Mouse (Mus musculus) layer of hippocampus, adult 8-10 months (tissue): Measurements from ENCODE around the gene Fgfr2. TPM values are rescaled to one million over a fixed set of nuclear protein-coding genes. Genes with fewer than 3 reads are reported as not detected.

Source experiments
- DNase-seq, 2 experiments: peaks; one replicate each; pipeline ENCODE4 v3.0.0; 2022; ENCODE audit warnings: low spot score in 2 of 2
- total RNA-seq, 4 experiments: library from RNA; stranded (reverse); gene quantifications; 2 replicates each; pipeline ENCODE4 v1.2.4; 2022

The Fgfr2 gene
- total RNA-seq, 4 experiments from 2014 or later, result 60.7 to 72.9 (median 65.8) TPM

DNA sequence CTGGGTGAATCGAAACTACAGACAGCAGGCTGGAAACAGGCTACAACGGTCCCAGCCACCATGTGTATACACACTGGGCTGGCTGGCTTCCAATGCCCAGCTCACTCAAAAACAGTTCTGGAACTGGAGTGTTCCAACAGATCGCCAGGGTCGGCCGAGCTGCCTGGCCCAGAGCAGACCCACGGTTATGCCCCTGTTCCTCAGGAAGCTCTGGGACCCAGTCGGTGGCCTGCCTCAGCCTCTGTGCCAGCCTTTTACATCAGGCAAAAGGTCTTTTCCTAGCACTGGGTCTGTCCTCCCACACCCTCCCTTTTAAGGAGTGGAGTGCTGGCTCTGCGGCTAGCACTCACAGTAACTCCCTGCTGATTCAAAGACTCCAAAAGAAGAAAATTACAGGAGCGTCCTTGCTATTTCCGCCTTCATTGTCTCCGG, 34.3 kb downstream of the Fgfr2 start:
- peak; percentile 29 to 70 for DNase-seq

GRCm38 (mm10) chr7:133088411-133088810, 34.7 kb downstream of the Fgfr2 start:
- DNase-seq, result no peak

DNA sequence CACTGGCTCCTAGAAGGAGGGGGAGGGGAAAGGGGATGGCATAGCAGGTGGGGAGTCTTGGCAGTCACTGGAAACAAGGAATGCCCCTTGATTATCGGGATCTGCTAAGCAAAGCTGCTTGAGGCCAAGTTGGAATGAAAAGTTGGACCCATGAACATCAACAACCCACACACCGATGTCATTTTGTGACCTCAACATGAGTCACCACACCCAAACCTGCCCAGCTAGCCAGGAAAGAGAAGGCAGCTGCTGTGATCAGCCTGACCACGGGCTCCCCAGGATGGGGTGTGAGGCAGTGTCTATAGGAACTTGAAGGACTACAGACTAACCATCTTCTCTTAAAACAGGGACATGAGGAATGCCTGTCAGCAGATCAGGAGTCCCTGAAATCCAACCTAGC, 37.7 kb downstream of the Fgfr2 start:
- DNase-seq, result no peak

- no peak for DNase-seq
Observed at GRCm38 (mm10) chr7:133083936-133084614, 39.1 kb downstream of the Fgfr2 start.

DNA sequence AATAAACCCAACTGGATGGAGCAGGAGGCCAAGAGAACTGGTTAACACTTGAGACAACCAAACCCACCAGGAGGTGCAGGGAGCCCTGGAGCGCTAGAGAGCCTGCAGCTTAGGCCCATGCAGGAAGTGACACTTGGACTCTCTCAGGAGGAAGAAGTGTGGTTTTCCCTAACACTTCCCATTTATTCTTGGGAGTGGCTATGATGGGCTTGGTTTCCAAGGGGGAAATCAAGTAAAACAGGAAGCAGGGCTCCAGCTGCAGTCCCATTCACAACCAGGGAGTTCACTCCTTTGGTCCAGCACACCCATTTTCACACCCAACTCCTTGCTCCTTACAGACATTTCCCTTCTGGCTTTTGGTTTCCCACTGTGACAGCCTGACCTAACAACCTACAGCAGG, 44.2 kb downstream of the Fgfr2 start:
- no peak for DNase-seq

- DNase-seq, result peak; percentile 26 to 43
Observed at GRCm38 (mm10) chr7:133074462-133075133, 48.6 kb downstream of the Fgfr2 start.

GRCm38 (mm10) chr7:133073147-133073651, 50.0 kb downstream of the Fgfr2 start:
- no peak for DNase-seq

GRCm38 (mm10) chr7:133072535-133072934, 50.6 kb downstream of the Fgfr2 start:
- no peak for DNase-seq

GRCm38 (mm10) chr7:133067321-133067841, 55.8 kb downstream of the Fgfr2 start:
- no peak for DNase-seq

GRCm38 (mm10) chr7:133066776-133067175, 56.4 kb downstream of the Fgfr2 start:
- DNase-seq, result peak; percentile 62 to 65

DNA sequence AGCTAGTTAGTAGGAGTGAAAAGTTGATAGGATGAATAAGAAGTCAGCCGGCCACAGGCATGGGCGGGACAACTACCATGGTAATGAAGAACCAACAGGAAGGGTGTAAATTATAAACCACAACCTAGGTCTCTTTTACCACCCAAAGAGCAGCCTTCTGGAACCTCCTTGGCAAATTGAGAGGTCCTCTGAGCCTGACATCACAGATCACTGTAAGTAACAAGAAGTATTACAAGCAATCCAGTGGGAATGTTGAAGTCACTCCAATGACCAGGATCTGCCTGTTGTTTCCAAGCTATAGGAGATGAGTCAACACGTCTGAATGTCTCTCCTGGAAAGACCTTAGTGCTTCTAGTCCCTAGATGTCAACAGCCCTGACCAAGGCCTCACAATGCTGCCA, 61.1 kb downstream of the Fgfr2 start:
- no peak for DNase-seq

- DNase-seq, result no peak
Observed at GRCm38 (mm10) chr7:133060170-133060569, 63.0 kb downstream of the Fgfr2 start.

DNA sequence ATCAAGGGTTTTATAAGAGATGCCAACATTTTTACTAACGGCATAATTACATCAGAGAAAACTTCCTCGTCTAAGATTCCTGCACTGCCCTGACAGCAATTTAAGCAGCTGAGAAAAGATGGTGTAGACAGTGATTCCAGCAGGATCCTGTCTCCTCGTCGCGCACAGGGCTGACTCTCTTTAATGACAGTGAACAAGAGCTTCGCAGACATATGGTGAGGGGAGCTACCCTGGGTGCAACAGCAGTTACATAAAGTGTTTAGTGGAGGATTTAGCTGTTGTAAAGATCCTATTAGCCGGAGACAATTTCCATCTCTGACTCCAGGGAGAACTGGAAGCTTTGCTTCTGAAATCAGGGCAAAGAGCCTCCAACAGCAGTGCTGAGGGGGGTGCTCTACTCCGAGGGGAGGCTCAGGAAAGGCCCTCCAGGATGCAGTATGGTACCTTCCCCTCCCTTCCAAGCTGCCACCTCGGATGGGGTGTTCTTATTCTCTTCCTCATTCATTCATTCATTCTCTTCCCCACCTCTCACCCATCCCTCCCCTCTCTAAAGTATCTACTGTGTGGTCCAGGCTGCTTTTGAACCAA, 63.5 kb downstream of the Fgfr2 start:
- DNase-seq, result peak; percentile 36 to 43

DNA sequence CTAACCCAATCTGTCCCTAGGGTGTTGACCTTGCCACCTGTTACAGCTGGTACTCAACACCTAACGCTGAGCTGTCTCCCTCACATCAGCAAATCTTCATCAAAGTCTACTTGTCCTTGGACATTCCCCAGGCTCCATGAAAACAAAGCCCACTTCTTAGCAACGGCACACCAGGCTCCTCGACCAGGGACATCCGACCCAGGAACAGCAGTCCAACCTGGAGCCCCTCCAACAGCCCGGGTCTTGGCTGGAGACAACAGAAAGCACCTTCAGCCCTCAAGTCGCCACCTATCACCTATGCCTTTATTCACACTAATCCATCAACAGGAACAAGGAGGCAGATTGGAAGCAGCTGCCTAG, 64.0 kb downstream of the Fgfr2 start:
- no peak for DNase-seq

GRCm38 (mm10) chr7:133058496-133059149, 64.5 kb downstream of the Fgfr2 start:
- no peak for DNase-seq

- no peak for DNase-seq
Observed at GRCm38 (mm10) chr7:133056924-133057323, 66.2 kb downstream of the Fgfr2 start.

DNA sequence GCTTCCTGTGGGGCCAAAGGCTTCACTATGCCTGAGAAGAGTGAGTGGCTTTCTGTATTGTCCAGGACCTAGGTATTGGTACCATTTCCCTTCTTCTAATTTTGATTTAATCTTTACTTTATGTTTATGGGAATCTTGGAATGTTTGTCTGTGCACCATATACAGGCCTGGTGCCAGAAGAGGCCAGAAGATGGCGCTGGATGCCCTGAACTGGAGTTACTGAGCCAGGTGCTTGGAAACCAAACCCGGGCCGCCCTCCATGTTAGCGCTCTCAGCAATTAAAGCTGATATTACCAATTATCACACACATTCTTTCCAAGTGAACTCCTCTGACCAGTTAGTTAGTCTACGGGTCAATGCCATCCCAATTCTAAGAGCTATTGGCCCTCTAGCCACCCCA, 68.7 kb downstream of the Fgfr2 start:
- no peak for DNase-seq

DNA sequence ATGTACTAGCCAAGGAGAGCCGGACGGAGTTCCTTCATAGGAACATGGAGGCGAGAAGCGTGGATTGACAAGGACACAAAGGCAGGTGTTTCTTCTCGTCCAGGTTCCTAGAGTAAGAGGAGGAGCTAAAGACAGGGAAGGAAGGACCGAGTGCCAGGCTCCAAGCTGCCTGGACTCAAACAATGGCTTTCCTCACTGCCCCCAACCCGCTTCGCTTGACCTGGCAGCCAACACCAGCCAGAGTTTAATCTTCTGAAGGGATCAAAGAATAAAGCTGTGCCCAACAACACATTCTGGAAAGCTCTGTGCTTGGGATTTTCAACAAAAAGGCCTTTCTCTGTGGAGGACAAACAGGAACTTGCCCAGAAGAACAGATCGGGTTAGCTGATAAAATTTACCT, 69.4 kb downstream of the Fgfr2 start:
- no peak for DNase-seq

DNA sequence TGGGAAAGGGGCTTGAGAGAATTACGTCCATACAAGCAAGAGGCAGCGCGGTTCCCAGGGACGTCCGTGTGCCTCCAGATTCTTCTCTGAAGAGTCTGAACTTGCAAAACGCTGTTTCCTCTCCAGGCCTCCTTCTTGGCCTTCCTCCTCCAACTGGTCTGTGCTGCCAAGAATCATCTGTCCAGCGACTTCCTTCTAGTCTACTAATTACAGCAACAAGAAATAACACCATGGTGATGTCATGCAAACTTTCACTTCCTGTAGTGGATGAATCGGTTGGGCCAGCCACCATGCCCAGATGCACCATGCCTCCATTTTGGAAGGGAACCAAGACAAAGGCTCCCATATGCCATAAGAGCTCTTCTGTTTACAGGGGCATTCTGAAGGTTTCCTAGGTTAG, 70.3 kb downstream of the Fgfr2 start:
- DNase-seq, result no peak

GRCm38 (mm10) chr7:133050681-133051080, 72.5 kb downstream of the Fgfr2 start:
- DNase-seq, result no peak

DNA sequence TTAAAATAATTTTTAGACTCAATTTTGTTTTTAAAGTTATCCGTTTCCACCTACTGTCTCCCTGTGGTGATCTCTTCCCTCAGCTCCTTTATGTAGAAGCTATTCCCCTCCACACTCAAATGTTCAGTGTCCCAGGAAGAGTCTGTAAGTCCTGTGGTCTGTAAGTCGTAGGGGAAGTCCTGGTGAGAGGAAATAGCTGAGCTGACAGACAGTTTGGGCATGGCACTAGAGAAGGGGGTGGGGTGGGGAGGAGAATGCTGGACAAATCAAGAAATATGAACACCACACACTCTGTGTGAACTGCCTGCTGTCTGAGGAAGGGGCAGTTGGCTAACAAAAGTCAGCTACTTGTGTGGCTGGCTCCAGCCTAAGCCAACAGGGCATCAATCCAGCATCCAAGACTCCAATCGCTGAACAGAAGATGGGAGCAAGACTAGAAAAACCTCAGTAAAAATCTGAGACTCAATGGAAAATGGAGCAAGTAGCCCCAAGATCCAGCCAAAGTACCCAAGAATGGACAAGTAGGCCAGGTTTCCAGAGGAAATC, 75.0 kb downstream of the Fgfr2 start:
- DNase-seq, result no peak

DNA sequence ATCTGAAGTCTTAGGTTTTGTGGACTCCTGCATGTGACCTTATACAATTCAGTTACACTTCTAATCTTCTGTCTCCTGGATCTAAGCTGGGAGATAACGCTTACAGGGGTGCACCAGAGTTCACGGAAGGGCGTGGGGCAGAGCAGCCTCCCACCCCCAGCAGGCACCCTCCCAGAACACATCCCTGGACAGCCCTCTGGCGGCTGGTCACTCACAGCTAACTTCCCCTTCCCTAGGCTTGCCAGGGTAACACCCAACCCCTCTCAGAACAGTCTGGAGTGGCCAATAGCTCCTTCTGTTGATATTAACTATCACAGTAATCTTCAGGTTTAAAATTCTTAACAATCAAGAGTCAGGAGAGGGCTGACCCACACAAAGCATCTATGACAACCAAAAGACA, 75.9 kb downstream of the Fgfr2 start:
- DNase-seq, result no peak
